Mouse (Mus musculus): ENCODE measurements around the gene Hmga2.

DNA sequence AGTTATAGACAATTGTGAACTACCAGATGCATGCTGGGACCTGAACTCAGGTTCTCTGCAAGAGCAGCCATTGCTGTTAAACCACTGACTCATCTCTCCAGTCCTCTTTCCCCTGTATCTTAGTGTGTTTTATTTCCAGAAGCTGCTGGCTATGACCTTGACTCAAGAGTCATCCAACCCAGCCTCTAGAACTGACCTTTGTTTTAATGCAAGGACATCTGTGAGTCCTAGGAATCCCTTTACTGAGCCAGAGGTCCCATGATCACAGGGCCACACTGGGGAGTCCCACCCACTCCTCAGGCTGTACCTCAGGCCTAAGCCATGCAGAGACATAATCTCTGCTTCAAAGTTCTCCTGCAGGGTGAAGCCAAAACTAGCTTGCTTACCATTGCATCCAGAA, 21.8 kb upstream of the Hmga2 start:
- TF ChIP-seq CTCF (IDR thresholded peaks at IDR 0.05; ENCODE audit: low read depth, low read length) (no peak), POLR2A (IDR thresholded peaks at IDR 0.05; ENCODE audit: borderline replicate concordance, low read depth, low read length) (no peak)
